Mouse (Mus musculus): ENCODE measurements around the gene Galnt11. TPM values are rescaled to one million over a fixed set of nuclear protein-coding genes. Genes with fewer than 3 reads are reported as not detected.

The Galnt11 gene
- total RNA-seq (2023), result 20.1 and 21.2 TPM in 2 replicates

GRCm38 (mm10) chr5:25221604-25222003, at the start of gene Galnt11:
Gene Galnt11 (plus strand): TSS chr5:25221904.

DNA sequence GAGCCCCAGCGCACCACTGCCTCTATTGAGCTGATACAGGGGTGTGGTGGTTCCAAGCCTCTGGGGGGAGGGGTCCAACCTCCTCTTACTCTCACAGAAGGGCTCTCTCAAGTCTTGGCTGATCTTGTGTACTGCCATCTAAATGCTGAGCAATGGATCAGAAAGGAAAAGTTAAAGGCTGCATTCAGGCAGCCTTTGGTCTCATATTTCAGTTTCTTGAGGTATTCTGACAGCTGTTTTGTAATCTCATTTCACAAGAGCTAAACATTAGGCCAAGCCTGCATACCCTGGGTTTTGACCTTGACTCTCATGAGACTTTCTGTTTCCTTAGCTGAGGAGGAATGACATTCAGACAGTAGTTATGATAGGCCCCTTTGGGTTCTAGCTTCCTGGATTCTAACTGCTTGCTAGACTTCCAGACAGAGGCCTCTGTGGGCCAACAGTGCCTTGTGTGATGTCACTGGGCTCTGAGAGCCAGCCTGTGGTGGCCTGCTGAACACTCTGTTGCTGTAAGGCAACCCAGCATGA, 40.6 kb upstream of the Galnt11 start, which contains the start of gene Galntl5:
Gene Galntl5, plus strand, starts transcription at position 457 of the 528 bp plus-strand sequence.

GRCm38 (mm10) chr5:25222752-25223702, 1.3 kb downstream of the Galnt11 start, which contains the start of gene E130116L18Rik:
Gene E130116L18Rik (minus strand): TSS chr5:25223153.

Other genes with a start within 250 kb of the Galnt11 start
- gene Prkag2, start 121.3 kb upstream of the Galnt11 start, total RNA-seq (2023), result 25.5 and 40.5 TPM in 2 replicates
- not detected in 2 replicates for gene Galntl5, start 40.4 kb upstream of the Galnt11 start, total RNA-seq (2023)
- gene E130116L18Rik, start 1.2 kb downstream of the Galnt11 start, total RNA-seq (2023), result not detected in 2 replicates